Mouse (Mus musculus) stomach, adult 2 months (tissue): ENCODE results near the gene Gm10719. TPM values are rescaled to one million over a fixed set of nuclear protein-coding genes. Genes with fewer than 3 reads are reported as not detected.

ENCODE experiments used
- polyA plus RNA-seq: library from polyadenylated mRNA; depleted of rRNA; stranded (reverse); fragments of >200 nt; gene quantifications from 2 replicates; pipeline ENCODE4 v1.2.3, GENCODE M21; 2012; rRNA removed

Gm10719 gene
- not detected in 2 replicates for polyA plus RNA-seq

DNA sequence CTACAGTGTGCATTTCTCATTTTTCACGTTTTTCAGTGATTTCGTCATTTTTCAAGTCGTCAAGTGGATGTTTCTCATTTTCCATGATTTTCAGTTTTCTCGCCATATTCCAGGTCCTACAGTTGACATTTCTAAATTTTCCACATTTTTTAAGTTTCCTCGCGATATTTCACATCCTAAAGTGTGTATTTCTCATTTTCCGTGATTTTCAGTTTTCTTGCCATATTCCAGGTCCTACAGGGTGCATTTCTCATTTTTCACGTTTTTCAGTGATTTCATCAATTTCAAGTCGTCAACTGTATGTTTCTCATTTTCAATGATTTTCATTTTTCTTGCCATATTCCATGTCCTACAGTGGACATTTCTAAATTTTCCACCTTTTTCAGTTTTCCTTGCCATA lies at the start of gene Gm10719:
Gene Gm10719 (plus strand): TSS at position 301 of the 400 bp plus-strand sequence.

DNA sequence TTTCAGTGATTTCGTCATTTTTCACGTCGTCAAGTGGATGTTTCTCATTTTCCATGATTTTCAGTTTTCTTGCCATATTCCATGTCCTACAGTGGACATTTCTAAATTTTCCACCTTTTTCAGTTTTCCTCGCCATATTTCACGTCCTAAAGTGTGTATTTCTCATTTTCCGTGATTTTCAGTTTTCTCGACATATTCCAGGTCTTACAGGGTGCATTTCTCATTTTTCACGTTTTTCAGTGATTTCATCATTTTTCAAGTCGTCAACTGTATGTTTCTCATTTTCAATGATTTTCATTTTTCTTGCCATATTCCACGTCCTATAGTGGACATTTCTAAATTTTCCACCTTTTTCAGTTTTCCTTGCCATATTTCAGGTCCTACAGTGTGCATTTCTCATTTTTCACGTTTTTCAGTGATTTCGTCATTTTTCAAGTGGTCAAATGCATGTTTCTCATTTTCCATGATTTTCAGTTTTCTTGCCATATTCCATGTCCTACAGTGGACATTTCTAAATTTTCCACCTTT lies 16.7 kb upstream of the Gm10719 start, which contains the start of gene Gm10722:
Gene Gm10722 (plus strand): TSS at position 478 of the 528 bp plus-strand sequence.

DNA sequence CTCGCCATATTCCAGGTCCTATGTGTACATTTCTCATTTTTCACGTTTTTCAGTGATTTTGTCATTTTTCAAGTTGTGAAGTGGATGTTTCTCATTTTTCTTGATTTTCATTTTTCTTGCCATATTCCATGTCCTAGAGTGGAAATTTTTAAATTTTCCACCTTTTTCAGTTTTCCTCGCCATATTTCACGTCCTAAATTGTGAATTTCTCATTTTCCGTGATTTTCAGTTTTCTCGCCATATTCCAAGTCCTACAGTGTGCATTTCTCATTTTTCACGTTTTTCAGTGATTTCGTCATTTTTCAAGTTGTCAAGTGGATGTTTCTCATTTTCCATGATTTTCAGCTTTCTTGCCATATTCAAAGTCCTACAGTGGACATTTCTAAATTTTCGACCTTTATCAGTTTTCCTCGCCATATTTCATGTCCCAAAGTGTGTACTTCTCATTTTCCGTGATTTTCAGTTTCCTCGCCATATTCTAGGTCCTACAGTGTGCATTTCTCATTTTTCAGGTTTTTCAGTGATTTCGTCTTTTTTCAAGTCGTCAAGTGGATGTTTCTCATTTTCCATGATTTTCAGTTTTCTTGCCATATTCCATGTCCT lies 14.3 kb upstream of the Gm10719 start, which contains the start of gene Gm11168:
Gene Gm11168 (plus strand): TSS at position 553 of the 603 bp plus-strand sequence.

DNA sequence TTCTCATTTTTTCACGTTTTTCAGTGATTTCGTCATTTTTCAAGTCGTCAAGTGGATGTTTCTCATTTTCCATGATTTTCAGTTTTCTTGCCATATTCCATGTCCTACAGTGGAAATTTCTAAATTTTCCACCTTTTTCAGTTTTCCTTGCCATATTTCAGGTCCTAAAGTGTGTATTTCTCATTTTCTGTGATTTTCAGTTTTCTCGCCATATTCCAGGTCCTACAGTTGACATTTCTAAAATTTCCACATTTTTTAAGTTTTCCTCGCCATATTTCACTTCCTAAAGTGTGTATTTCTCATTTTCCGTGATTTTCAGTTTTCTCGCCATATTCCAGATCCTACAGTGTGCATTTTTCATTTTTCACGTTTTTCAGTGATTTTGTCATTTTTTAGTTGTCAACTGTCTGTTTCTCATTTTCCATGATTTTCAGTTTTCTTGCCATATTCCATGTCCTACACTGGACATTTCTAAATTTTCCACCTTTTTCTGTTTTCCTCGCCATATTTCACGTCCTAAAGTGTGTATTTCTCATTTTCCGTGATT lies 4.4 kb upstream of the Gm10719 start, which contains the start of gene Gm10721:
Gene Gm10721 (plus strand): TSS at position 408 of the 547 bp plus-strand sequence.

DNA sequence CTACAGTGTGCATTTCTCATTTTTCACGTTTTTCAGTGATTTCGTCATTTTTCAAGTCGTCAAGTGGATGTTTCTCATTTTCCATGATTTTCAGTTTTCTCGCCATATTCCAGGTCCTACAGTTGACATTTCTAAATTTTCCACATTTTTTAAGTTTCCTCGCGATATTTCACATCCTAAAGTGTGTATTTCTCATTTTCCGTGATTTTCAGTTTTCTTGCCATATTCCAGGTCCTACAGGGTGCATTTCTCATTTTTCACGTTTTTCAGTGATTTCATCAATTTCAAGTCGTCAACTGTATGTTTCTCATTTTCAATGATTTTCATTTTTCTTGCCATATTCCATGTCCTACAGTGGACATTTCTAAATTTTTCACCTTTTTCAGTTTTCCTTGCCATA lies 1.9 kb upstream of the Gm10719 start, which contains the start of gene Gm10720:
Gene Gm10720 (plus strand): TSS at position 301 of the 400 bp plus-strand sequence.

DNA sequence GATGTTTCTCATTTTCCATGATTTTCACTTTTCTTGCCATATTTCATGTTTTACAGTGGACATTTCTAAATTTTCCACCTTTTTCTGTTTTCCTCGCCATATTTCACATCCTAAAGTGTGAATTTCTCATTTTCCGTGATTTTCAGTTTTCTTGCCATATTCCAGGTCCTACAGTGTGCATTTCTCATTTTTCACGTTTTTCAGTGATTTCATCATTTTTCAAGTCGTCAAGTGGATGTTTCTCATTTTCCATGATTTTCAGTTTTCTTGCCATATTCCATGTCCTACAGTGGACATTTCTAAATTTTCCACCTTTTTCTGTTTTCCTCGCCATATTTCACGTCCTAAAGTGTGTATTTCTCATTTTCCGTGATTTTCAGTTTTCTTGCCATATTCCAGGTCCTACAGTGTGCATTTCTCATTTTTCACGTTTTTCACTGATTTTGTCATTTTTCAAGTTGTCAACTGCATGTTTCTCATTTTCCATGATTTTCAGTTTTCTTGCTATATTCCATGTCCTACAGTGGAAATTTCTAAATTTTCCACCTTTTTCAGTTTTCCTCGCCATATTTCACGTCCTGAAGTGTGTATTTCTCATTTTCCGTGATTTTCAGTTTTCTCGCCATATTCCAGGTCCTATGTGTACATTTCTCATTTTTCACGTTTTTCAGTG lies 6.2 kb downstream of the Gm10719 start, which contains the start of gene Gm10718:
Gene Gm10718 (plus strand): TSS at position 236 of the 673 bp plus-strand sequence.

DNA sequence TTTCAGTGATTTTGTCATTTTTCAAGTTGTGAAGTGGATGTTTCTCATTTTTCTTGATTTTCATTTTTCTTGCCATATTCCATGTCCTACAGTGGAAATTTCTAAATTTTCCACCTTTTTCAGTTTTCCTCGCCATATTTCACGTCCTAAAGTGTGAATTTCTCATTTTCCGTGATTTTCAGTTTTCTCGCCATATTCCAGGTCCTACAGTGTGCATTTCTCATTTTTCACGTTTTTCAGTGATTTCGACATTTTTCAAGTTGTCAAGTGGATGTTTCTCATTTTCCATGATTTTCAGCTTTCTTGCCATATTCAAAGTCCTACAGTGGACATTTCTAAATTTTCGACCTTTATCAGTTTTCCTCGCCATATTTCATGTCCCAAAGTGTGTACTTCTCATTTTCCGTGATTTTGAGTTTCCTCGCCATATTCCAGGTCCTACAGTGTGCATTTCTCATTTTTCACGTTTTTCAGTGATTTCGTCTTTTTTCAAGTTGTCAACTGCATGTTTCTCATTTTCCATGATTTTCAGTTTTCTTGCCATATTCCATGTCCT lies 7.8 kb downstream of the Gm10719 start, which contains the start of gene Gm10717:
Gene Gm10717 (plus strand): TSS at position 506 of the 556 bp plus-strand sequence.

DNA sequence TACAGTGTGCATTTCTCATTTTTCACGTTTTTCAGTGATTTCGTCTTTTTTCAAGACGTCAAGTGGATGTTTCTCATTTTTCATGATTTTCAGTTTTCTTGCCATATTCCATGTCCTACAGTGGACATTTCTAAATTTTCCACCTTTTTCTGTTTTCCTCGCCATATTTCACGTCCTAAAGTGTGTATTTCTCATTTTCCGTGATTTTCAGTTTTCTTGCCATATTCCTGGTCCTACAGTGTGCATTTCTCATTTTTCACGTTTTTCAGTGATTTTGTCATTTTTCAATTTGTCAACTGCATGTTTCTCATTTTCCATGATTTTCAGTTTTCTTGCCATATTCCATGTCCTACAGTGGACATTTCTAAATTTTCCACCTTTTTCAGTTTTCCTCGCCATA lies 17.1 kb downstream of the Gm10719 start, which contains the start of gene Gm17535:
Gene Gm17535 (plus strand): TSS at position 301 of the 400 bp plus-strand sequence.

DNA sequence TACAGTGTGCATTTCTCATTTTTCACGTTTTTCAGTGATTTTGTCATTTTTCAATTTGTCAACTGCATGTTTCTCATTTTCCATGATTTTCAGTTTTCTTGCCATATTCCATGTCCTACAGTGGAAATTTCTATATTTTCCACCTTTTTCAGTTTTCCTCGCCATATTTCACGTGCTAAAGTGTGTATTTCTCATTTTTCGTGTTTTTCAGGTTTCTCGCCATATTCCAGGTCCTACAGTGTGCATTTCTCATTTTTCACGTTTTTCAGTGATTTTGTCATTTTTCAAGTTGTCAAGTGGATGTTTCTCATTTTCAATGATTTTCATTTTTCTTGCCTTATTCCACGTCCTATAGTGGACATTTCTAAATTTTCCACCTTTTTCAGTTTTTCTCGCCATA lies 19.4 kb downstream of the Gm10719 start, which contains the start of gene Gm10715:
Gene Gm10715 (plus strand): TSS at position 301 of the 400 bp plus-strand sequence.

Other genes with a start within 250 kb of the Gm10719 start
- gene Gm10722, start 16.5 kb upstream of the Gm10719 start, polyA plus RNA-seq, result not detected in 2 replicates
- gene Gm11168, start 14.1 kb upstream of the Gm10719 start, polyA plus RNA-seq, result not detected in 2 replicates
- not detected in 2 replicates for gene Gm10721, start 4.3 kb upstream of the Gm10719 start, polyA plus RNA-seq
- not detected in 2 replicates for gene Gm10720, start 1.8 kb upstream of the Gm10719 start, polyA plus RNA-seq
- not detected in 2 replicates for gene Gm10718, start 6.1 kb downstream of the Gm10719 start, polyA plus RNA-seq
- gene Gm10717, start 8.0 kb downstream of the Gm10719 start, polyA plus RNA-seq, result not detected in 2 replicates
- not detected in 2 replicates for gene Gm17535, start 17.2 kb downstream of the Gm10719 start, polyA plus RNA-seq
- not detected in 2 replicates for gene Gm10715, start 19.5 kb downstream of the Gm10719 start, polyA plus RNA-seq